Mouse (Mus musculus): ENCODE data around the gene Fignl1. TPM values are rescaled to one million over a fixed set of nuclear protein-coding genes. Genes with fewer than 3 reads are reported as not detected.

Gene Fignl1
- polyA plus RNA-seq, 1 experiment from 2014 or later: 76.2 TPM

DNA sequence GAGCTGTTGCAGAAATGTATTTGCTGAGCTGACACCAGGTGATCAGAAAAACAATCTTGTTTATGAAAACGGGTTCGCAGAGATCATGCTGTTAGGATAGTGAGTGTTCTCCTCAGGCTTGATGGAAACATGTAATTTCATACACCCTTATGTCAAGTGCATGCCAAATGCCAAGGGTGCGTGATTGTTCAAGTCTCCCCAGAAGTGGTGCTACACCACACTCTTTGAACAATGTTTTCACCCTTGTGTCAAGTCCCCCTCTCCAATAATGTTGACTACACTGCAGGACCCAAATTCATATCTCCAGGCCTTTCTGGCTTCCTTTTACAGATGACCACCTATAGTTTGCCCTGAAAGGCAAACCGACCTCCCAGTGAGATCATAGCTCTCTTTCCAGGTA is 39.7 kb upstream of the Fignl1 start:
- H3K27ac ChIP-seq (ENCODE audit: low read length): no peak overlapping the region
- 71% methylated on average over 4 of the region's 4 CpGs for WGBS (ENCODE audit: insufficient replicate concordance)
- no peak overlapping the region for H3K9ac ChIP-seq (ENCODE audit: low read depth, low read length)
- no peaks in the 10 kb centered on the region for H3K36me3 ChIP-seq (ENCODE audit: control insufficient read depth, insufficient read depth)
- no peaks in the 10 kb centered on the region for H3K27me3 ChIP-seq (ENCODE audit: control insufficient read depth, insufficient read depth, low read depth, low read length)
- no peaks in the 10 kb centered on the region for H3K9me3 ChIP-seq (replicated peaks; ENCODE audit: control insufficient read depth, low read length)
- no peak for ATAC-seq (ENCODE audit: low read depth)
- H3K4me1 ChIP-seq (ENCODE audit: control insufficient read depth, low read depth, low read length): peaks cover 16% of the 10 kb centered on the region
- no peak overlapping the region for H3K4me3 ChIP-seq (ENCODE audit: low read depth, low read length)
- no peak overlapping the region for H3K4me2 ChIP-seq (ENCODE audit: low read depth, low read length)

DNA sequence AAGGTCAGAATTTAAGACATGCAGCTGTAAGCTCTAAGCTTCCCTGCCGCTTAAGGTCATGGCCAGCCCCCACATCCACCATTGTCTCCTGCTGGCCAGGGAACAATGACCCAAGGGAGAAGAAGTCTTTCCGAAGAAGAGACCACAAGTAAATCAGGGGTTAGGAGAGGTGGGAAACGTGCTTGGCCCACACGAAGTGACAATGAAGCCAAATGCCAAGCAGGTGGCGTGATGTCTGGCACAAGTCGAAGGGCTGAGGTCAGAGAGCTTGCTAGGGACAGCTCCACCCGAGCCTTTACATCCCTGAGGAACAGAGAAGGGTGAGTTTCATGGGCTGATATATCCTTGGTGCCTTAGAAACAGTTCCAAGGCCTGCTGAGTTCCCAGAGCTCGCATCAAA is 36.3 kb upstream of the Fignl1 start:
- Histone ChIP-seq H3K4me2 (ENCODE audit: low read depth, low read length) (no peak overlapping the region), H3K4me3 (ENCODE audit: low read depth, low read length) (no peak overlapping the region), H3K27me3 (ENCODE audit: control insufficient read depth, insufficient read depth, low read depth, low read length) (no peaks in the 10 kb centered on the region), H3K4me1 (ENCODE audit: control insufficient read depth, low read depth, low read length) (peaks cover 38% of the 10 kb centered on the region), H3K36me3 (ENCODE audit: control insufficient read depth, insufficient read depth) (no peaks in the 10 kb centered on the region), H3K9ac (ENCODE audit: low read depth, low read length) (no peak overlapping the region), H3K27ac (ENCODE audit: low read length) (no peak overlapping the region), H3K9me3 (replicated peaks; ENCODE audit: control insufficient read depth, low read length) (no peaks in the 10 kb centered on the region)
- 66% methylated on average over 8 of the region's 8 CpGs for WGBS (ENCODE audit: insufficient replicate concordance)
- ATAC-seq (ENCODE audit: low read depth): no peak

DNA sequence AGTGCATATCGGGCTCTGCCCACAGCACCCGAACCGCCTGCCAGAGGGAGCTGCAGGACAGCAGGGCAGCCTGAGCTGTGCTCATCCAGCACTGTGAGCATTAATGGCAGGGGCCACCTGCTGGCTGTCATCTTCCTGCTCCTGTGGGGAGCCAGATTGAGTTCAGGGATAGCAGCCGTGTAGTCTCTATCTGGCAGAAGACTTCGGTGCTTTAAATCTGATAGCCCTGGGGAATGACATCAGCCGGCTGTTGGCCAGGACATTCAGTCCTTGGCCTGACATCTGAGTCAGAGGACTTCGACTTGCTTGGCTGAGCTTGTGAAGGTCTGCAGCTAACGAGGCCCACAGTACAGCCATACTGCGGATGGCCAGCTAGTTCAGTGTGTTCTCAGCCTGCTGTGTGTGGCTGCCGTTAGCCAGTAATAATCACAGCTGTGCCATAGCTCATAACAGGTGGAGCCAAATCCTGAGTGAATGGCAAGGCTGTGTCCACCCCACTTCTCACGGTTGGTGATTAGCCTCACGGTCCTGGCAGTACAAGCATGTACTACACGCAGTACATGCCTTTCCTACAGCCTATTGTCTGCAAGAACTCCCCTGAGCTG is 35.7 kb upstream of the Fignl1 start:
- Histone ChIP-seq H3K4me3 (ENCODE audit: low read depth, low read length) (no peak overlapping the region), H3K27me3 (ENCODE audit: control insufficient read depth, insufficient read depth, low read depth, low read length) (no peaks in the 10 kb centered on the region), H3K9me3 (replicated peaks; ENCODE audit: control insufficient read depth, low read length) (no peaks in the 10 kb centered on the region), H3K4me2 (ENCODE audit: low read depth, low read length) (no peak overlapping the region), H3K9ac (ENCODE audit: low read depth, low read length) (no peak overlapping the region), H3K4me1 (ENCODE audit: control insufficient read depth, low read depth, low read length) (peaks cover 42% of the 10 kb centered on the region), H3K27ac (ENCODE audit: low read length) (no peak overlapping the region), H3K36me3 (ENCODE audit: control insufficient read depth, insufficient read depth) (no peaks in the 10 kb centered on the region)
- WGBS (ENCODE audit: insufficient replicate concordance): 57% methylated on average over 13 of the region's 13 CpGs
- ATAC-seq (ENCODE audit: low read depth): no peak

DNA sequence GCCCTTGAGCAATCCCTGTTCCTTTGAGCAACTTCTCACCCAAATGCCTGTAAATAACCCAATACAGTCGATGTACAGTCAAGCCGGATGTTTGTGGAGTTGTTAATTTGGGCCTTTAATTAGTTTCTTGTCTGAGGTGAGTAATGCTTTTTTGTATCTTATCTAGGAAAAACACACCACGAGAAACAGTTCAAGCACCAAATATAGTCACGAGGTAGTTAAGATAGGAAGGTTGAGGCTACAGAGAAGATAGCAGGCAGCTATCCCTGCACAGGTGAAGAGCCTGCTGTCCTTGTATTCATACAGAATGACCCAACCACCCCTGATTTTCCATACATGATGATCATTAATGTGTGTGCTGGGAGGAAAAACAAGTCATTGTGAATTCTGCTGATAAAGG is 32.8 kb upstream of the Fignl1 start:
- H3K36me3 ChIP-seq (ENCODE audit: control insufficient read depth, insufficient read depth): no peaks in the 10 kb centered on the region
- H3K9me3 ChIP-seq (replicated peaks; ENCODE audit: control insufficient read depth, low read length): no peaks in the 10 kb centered on the region
- ATAC-seq (ENCODE audit: low read depth): peak; percentile 84
- H3K27ac ChIP-seq (ENCODE audit: low read length): peak overlapping the region; percentile 90
- 17% methylated on average over 4 of the region's 4 CpGs for WGBS (ENCODE audit: insufficient replicate concordance)
- H3K27me3 ChIP-seq (ENCODE audit: control insufficient read depth, insufficient read depth, low read depth, low read length): no peaks in the 10 kb centered on the region
- H3K9ac ChIP-seq (ENCODE audit: low read depth, low read length): peak overlapping the region; percentile 53; the same call in 1 of the 2 replicates
- H3K4me3 ChIP-seq (ENCODE audit: low read depth, low read length): no peak overlapping the region
- H3K4me2 ChIP-seq (ENCODE audit: low read depth, low read length): peak overlapping the region; percentile 51
- peaks cover 65% of the 10 kb centered on the region for H3K4me1 ChIP-seq (ENCODE audit: control insufficient read depth, low read depth, low read length)

DNA sequence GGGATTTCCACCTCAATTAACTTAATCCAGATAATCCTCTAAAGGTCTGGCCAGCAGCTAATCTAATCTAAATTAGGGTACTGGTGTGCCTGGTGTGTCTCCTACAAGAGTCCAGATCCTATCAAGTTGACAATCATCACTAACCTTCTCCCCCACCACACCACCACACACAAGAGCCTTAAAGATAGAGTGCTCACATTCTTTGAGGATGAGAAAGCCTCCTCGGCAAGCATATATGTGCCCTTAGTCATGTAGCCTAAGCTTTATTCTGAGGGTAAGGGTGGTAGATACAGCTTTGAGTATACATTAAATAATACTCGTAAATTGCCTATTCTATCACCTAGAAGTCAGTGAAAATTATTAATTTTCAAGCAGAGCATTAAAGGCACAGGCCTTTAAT is 32.0 kb upstream of the Fignl1 start:
- 0 out of 2 replicates have a peak overlapping the region, but pooled peaks have one; percentile 0 for H3K9ac ChIP-seq (ENCODE audit: low read depth, low read length)
- H3K9me3 ChIP-seq (replicated peaks; ENCODE audit: control insufficient read depth, low read length): no peaks in the 10 kb centered on the region
- H3K36me3 ChIP-seq (ENCODE audit: control insufficient read depth, insufficient read depth): no peaks in the 10 kb centered on the region
- peak overlapping the region; percentile 90 for H3K27ac ChIP-seq (ENCODE audit: low read length)
- ATAC-seq (ENCODE audit: low read depth): no peak
- H3K27me3 ChIP-seq (ENCODE audit: control insufficient read depth, insufficient read depth, low read depth, low read length): no peaks in the 10 kb centered on the region
- H3K4me2 ChIP-seq (ENCODE audit: low read depth, low read length): peak overlapping the region; percentile 51; the same call in 1 of the 2 replicates
- peaks cover 74% of the 10 kb centered on the region for H3K4me1 ChIP-seq (ENCODE audit: control insufficient read depth, low read depth, low read length)
- WGBS (ENCODE audit: insufficient replicate concordance): 46% methylated on average over 2 of the region's 2 CpGs
- H3K4me3 ChIP-seq (ENCODE audit: low read depth, low read length): no peak overlapping the region

DNA sequence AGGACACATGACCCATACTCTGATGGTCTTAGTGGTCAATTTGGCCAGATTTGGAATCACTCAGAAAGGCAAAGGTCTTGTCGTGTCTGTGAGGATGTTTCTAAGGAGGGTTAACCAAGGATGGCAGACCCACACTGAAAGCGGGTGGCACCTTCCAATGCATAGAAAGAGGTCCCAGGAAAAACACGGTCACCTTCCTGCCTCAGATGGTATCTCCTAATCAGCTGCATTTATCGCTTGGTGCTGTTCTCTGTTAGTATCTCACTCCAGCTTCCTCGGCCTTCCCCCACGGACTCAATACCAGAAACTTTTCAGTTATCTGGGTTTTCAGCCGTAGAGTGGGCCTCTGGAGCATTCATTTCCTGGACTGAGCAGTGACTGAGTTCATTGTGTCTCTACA is 31.1 kb upstream of the Fignl1 start:
- Histone ChIP-seq H3K27me3 (ENCODE audit: control insufficient read depth, insufficient read depth, low read depth, low read length) (no peaks in the 10 kb centered on the region), H3K9me3 (replicated peaks; ENCODE audit: control insufficient read depth, low read length) (no peaks in the 10 kb centered on the region), H3K9ac (ENCODE audit: low read depth, low read length) (no peak overlapping the region), H3K4me1 (ENCODE audit: control insufficient read depth, low read depth, low read length) (peaks cover 82% of the 10 kb centered on the region), H3K4me3 (ENCODE audit: low read depth, low read length) (no peak overlapping the region), H3K27ac (ENCODE audit: low read length) (no peak overlapping the region), H3K36me3 (ENCODE audit: control insufficient read depth, insufficient read depth) (no peaks in the 10 kb centered on the region), H3K4me2 (ENCODE audit: low read depth, low read length) (no peak overlapping the region)
- ATAC-seq (ENCODE audit: low read depth): no peak
- WGBS (ENCODE audit: insufficient replicate concordance): 44% methylated on average over 7 of the region's 7 CpGs

DNA sequence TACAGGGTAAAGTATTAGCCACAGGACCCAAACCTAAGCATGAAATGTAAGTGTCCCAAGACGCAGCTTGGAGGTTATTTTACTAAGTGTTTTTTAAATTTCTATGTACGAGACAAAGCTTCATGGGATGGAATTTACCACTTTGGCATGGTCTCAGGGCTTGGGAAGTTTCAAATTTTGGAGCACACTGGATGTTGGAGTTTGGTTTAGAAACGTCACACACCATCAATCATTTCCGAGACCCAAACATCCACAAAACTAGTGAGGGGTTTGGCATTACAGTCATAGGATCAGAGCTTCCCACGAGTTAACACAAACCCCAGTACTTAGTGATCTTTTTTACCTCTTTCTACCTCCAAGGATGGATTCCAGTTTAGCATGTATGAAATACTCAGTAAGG is 28.6 kb upstream of the Fignl1 start:
- Histone ChIP-seq H3K4me2 (ENCODE audit: low read depth, low read length) (peak overlapping the region; percentile 86), H3K4me3 (ENCODE audit: low read depth, low read length) (peak overlapping the region; percentile 50), H3K36me3 (ENCODE audit: control insufficient read depth, insufficient read depth) (no peaks in the 10 kb centered on the region), H3K9ac (ENCODE audit: low read depth, low read length) (peak overlapping the region; percentile 52), H3K4me1 (ENCODE audit: control insufficient read depth, low read depth, low read length) (peaks cover 84% of the 10 kb centered on the region), H3K27me3 (ENCODE audit: control insufficient read depth, insufficient read depth, low read depth, low read length) (no peaks in the 10 kb centered on the region), H3K27ac (ENCODE audit: low read length) (peak overlapping the region; percentile 77), H3K9me3 (replicated peaks; ENCODE audit: control insufficient read depth, low read length) (no peaks in the 10 kb centered on the region)
- WGBS (ENCODE audit: insufficient replicate concordance): 51% methylated on average over 5 of the region's 5 CpGs
- no peak for ATAC-seq (ENCODE audit: low read depth)

DNA sequence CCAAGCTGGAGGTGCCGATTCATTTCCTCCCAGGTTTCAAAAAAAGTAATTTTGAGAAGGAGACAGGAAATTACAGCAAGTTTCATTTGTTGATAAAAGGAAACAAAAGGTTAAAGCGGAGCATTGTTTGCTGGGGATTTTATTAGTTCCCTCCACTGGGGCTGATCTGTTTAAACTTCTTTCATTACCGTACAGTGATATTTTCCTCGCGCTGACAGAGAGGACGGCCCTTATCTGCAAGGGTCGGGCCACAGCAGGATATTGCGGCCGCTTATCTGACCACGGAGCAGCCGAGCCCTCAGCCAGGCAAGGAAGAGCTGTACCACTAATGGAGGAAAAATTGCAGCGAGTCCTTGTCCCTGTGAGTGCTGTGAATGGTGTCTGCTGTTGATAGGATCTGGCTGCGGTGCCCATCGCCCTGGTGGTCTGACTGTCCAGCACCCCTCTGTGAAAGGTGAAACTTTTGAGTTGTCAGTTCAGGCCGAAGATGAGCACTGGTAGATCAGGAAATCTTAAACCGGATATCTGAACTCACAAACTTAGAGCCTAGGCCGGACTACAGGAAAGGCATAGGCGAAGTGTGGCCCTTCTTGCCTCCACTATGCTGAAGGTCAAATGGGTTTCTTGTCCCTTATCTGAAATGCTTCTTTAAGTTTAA is 28.1 kb upstream of the Fignl1 start:
- Histone ChIP-seq H3K27me3 (ENCODE audit: control insufficient read depth, insufficient read depth, low read depth, low read length) (no peaks in the 10 kb centered on the region), H3K36me3 (ENCODE audit: control insufficient read depth, insufficient read depth) (no peaks in the 10 kb centered on the region), H3K4me1 (ENCODE audit: control insufficient read depth, low read depth, low read length) (peaks cover 81% of the 10 kb centered on the region), H3K27ac (ENCODE audit: low read length) (peak overlapping the region; percentile 77), H3K9me3 (replicated peaks; ENCODE audit: control insufficient read depth, low read length) (no peaks in the 10 kb centered on the region), H3K4me3 (ENCODE audit: low read depth, low read length) (peak overlapping the region; percentile 50), H3K4me2 (ENCODE audit: low read depth, low read length) (peak overlapping the region; percentile 86), H3K9ac (ENCODE audit: low read depth, low read length) (peak overlapping the region; percentile 52)
- WGBS (ENCODE audit: insufficient replicate concordance): 7% methylated on average over 18 of the region's 18 CpGs
- ATAC-seq (ENCODE audit: low read depth): peak; percentile 87

DNA sequence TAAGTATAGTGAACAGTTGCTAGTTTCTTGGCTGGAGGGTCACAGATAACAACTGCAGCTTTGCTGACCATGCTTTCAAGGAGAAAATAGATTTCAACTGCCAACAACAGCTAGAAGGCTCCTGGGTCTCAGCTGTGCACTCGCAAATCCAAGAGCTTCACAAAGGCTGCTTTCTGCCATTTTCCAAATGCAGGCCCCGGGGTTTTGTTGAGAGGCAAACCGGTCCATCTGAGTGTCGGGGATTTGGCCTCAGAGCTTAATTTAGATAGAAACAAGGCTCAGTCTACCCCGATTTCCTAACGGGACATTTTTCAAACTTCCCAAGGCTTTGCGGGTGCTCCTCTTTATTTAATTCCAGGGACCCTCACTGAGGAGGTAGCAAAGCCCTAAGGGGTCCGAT is 27.5 kb upstream of the Fignl1 start:
- ATAC-seq (ENCODE audit: low read depth): peak; percentile 11; the same call in 1 of the 2 replicates
- peak overlapping the region; percentile 77 for H3K27ac ChIP-seq (ENCODE audit: low read length)
- no peaks in the 10 kb centered on the region for H3K9me3 ChIP-seq (replicated peaks; ENCODE audit: control insufficient read depth, low read length)
- H3K27me3 ChIP-seq (ENCODE audit: control insufficient read depth, insufficient read depth, low read depth, low read length): no peaks in the 10 kb centered on the region
- H3K4me2 ChIP-seq (ENCODE audit: low read depth, low read length): peak overlapping the region; percentile 86
- H3K9ac ChIP-seq (ENCODE audit: low read depth, low read length): peak overlapping the region; percentile 52
- 12% methylated on average over 8 of the region's 8 CpGs for WGBS (ENCODE audit: insufficient replicate concordance)
- H3K4me1 ChIP-seq (ENCODE audit: control insufficient read depth, low read depth, low read length): peaks cover 77% of the 10 kb centered on the region
- no peaks in the 10 kb centered on the region for H3K36me3 ChIP-seq (ENCODE audit: control insufficient read depth, insufficient read depth)
- H3K4me3 ChIP-seq (ENCODE audit: low read depth, low read length): peak overlapping the region; percentile 50
